Mouse (Mus musculus) neural tube, embryonic 11.5 days (tissue): ENCODE results near the gene Ttyh2. TPM values are rescaled to one million over a fixed set of nuclear protein-coding genes. Genes with fewer than 3 reads are reported as not detected.

ENCODE experiments used
- polyA plus RNA-seq: library from polyadenylated mRNA; unstranded; fragments of >200 nt; fragmentation: Nextera tagmentation; extraction: Ambion mirVana; gene quantifications from 2 replicates; pipeline ENCODE4 v1.2.1, GENCODE M21; 2014

Gene Ttyh2
- polyA plus RNA-seq, 1 experiment from 2014 or later = 24.6 TPM

Other genes with a start within 250 kb of the Ttyh2 start
- gene Rpl38, start 6.9 kb upstream of the Ttyh2 start, polyA plus RNA-seq = 826 and 967 TPM in 2 replicates
- gene Dnaic2, start 52.0 kb downstream of the Ttyh2 start, polyA plus RNA-seq = 1.7 and 2.5 TPM in 2 replicates
- 0.65 and 1.3 TPM in 2 replicates for gene Kif19a, start 90.0 kb downstream of the Ttyh2 start, polyA plus RNA-seq
- gene Btbd17, start 120.5 kb downstream of the Ttyh2 start, polyA plus RNA-seq = 43.1 and 51.5 TPM in 2 replicates
- not detected in 2 replicates for gene Gpr142, start 123.5 kb downstream of the Ttyh2 start, polyA plus RNA-seq
- gene Gprc5c, start 175.7 kb downstream of the Ttyh2 start, polyA plus RNA-seq = 24.4 and 26.0 TPM in 2 replicates
- 0.62 and 1.0 TPM in 2 replicates for gene Cd300a, start 214.6 kb downstream of the Ttyh2 start, polyA plus RNA-seq